Mouse (Mus musculus): ENCODE data around the gene Gpr137c. TPM values are rescaled to one million over a fixed set of nuclear protein-coding genes. Genes with fewer than 3 reads are reported as not detected.

Gpr137c gene
- total and polyA plus RNA-seq, 2 experiments from 2014 or later, result 1.6 to 20.6 TPM

- H3K27me3 ChIP-seq (ENCODE audit: control insufficient read depth, insufficient read depth, low read length), result no peaks in the 10 kb centered on the region
- peaks cover 29% of the 10 kb centered on the region for H3K36me3 ChIP-seq (replicated peaks; ENCODE audit: control insufficient read depth, insufficient read depth, low read length)
- peak within 1 kb of the TSS; percentile 83 for H3K4me2 ChIP-seq (ENCODE audit: low read depth, low read length)
- WGBS, result under 1% methylated on average over 44 of the region's 44 CpGs
- TF ChIP-seq CTCF (IDR thresholded peaks at IDR 0.05; ENCODE audit: low read depth) (peak; percentile 95), EP300 (IDR thresholded peaks at IDR 0.05; ENCODE audit: low read depth) (peak; percentile 8; the same call in 1 of the 2 replicates)
- peak within 1 kb of the TSS; percentile 83 for H3K27ac ChIP-seq (ENCODE audit: low read depth)
- H3K4me1 ChIP-seq (ENCODE audit: control insufficient read depth, insufficient read depth), result no peaks in the 10 kb centered on the region
- H3K4me3 ChIP-seq (ENCODE audit: low read depth, low read length), result peak within 1 kb of the TSS; percentile 81
- no peaks in the 10 kb centered on the region for H3K9me3 ChIP-seq (replicated peaks; ENCODE audit: control insufficient read depth, low read length)
- peak; percentile 95 for DNase-seq (ENCODE audit: low spot score)
- peak; percentile 97 for ATAC-seq (ENCODE audit: insufficient read depth, low read depth)
- H3K9ac ChIP-seq (replicated peaks; ENCODE audit: low read depth, low read length), result peak within 1 kb of the TSS; percentile 81
Measured at GRCm38 (mm10) chr14:45329589-45330181, 110.2 kb downstream of the Gpr137c start, which contains the start of gene Psmc6. Psmc6 (plus strand) TSS chr14:45329788.

Other genes starting within 250 kb of the Gpr137c start
- 3.2 TPM in 1 of 2 replicates, not detected in the other for gene Ptger2, start 231.5 kb upstream of the Gpr137c start, total RNA-seq (2014; rRNA removed; ENCODE audit: low replicate concordance)
- 0.07 and 0.14 TPM in 2 replicates for gene Ptger2, start 231.5 kb upstream of the Gpr137c start, polyA plus RNA-seq (2015; fragmentation: Nextera tagmentation; extraction: Ambion mirVana)
- 17.1 and 17.4 TPM in 2 replicates for gene Txndc16, start 611 bp downstream of the Gpr137c start, total RNA-seq (2014; rRNA removed; ENCODE audit: low replicate concordance)
- gene Txndc16, start 611 bp downstream of the Gpr137c start, polyA plus RNA-seq (2015; fragmentation: Nextera tagmentation; extraction: Ambion mirVana), result 9.0 and 9.5 TPM in 2 replicates
- 18.0 and 24.2 TPM in 2 replicates for gene Ero1l, start 99.1 kb downstream of the Gpr137c start, total RNA-seq (2014; rRNA removed; ENCODE audit: low replicate concordance)
- 22.7 and 24.1 TPM in 2 replicates for gene Ero1l, start 99.1 kb downstream of the Gpr137c start, polyA plus RNA-seq (2015; fragmentation: Nextera tagmentation; extraction: Ambion mirVana)
- 61.5 and 163 TPM in 2 replicates for gene Psmc6, start 110.1 kb downstream of the Gpr137c start, total RNA-seq (2014; rRNA removed; ENCODE audit: low replicate concordance)
- 120 and 125 TPM in 2 replicates for gene Psmc6, start 110.1 kb downstream of the Gpr137c start, polyA plus RNA-seq (2015; fragmentation: Nextera tagmentation; extraction: Ambion mirVana)
- 11.9 and 22.2 TPM in 2 replicates for gene Styx, start 131.4 kb downstream of the Gpr137c start, total RNA-seq (2014; rRNA removed; ENCODE audit: low replicate concordance)
- gene Styx, start 131.4 kb downstream of the Gpr137c start, polyA plus RNA-seq (2015; fragmentation: Nextera tagmentation; extraction: Ambion mirVana), result 69.0 and 69.9 TPM in 2 replicates
- gene Gnpnat1, start 185.2 kb downstream of the Gpr137c start, total RNA-seq (2014; rRNA removed; ENCODE audit: low replicate concordance), result 5.3 and 11.0 TPM in 2 replicates
- 18.6 and 22.1 TPM in 2 replicates for gene Gnpnat1, start 185.2 kb downstream of the Gpr137c start, polyA plus RNA-seq (2015; fragmentation: Nextera tagmentation; extraction: Ambion mirVana)